9 mouse cellular contexts compared by ENCODE assay signal in the genomic region with DNA sequence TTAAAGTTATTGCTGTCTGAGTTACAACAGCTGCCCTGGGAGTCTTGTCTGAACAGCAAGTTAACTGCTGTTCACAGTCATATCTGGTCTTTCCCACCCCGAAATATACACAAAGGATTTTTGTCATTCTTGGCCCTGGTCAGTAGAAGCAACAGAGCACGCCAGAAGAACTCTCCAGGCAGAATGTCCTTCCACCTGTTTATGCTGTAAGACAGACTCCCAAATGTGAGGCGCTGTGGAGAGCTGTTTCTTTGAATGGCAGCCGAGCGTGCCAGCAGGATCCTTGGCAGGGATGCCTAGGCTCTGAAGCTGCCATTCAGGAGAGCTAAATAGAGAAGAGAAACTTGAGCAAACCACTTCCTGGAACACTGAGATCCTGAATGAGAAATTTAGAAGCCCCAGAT. TPM values are rescaled to one million over a fixed set of nuclear protein-coding genes. Genes with fewer than 3 reads are reported as not detected.
DNase-seq lines count a peak whose midpoint lies in the region; ATAC-seq and TF ChIP-seq lines count a peak whose summit lies in the region.
"Had no signal": no experiment of that assay in that cellular context is flagged by ENCODE, and none has a peak within 500 bp of the region (broad histone marks: within the 10 kb centered on the region; RNA-seq: fewer than 3 reads in every experiment).

No protein-coding gene starts in this region.

- H3K27ac ChIP-seq in midbrain, embryonic 11.5 days (ENCODE audit: low read depth, low read length) = no peak overlapping the region
- no peak overlapping the region for H3K27ac ChIP-seq in midbrain, embryonic 13.5 days
- peak overlapping the region; percentile 67 for H3K27ac ChIP-seq in embryonic facial prominence, embryonic 14.5 days (replicated peaks; ENCODE audit: low read depth, low read length)
- H3K27ac ChIP-seq in heart, embryonic 11.5 days (ENCODE audit: low read depth, low read length) = peak overlapping the region; percentile 57; the same call in 1 of the 2 replicates
- peak overlapping the region; percentile 59 for H3K27ac ChIP-seq in lung, embryonic 15.5 days
- peak overlapping the region; percentile 43; the same call in 1 of the 2 replicates for H3K27ac ChIP-seq in small intestine, adult 2 months (ENCODE audit: insufficient read depth, low read depth, low read length)

- H3K36me3 ChIP-seq in midbrain, embryonic 11.5 days (ENCODE audit: control insufficient read depth, insufficient read depth, low read length) = no peaks in the 10 kb centered on the region
- H3K36me3 ChIP-seq in midbrain, embryonic 13.5 days = no peaks in the 10 kb centered on the region
- H3K36me3 ChIP-seq in embryonic facial prominence, embryonic 14.5 days (ENCODE audit: control insufficient read depth, insufficient read depth, low read length) = no peaks in the 10 kb centered on the region
- H3K36me3 ChIP-seq in heart, embryonic 11.5 days (ENCODE audit: control insufficient read depth, insufficient read depth, low read length) = no peaks in the 10 kb centered on the region
- no peaks in the 10 kb centered on the region for H3K36me3 ChIP-seq in lung, embryonic 15.5 days
- no peaks in the 10 kb centered on the region for H3K36me3 ChIP-seq in small intestine, adult 2 months (ENCODE audit: control insufficient read depth, insufficient read depth, low read length)
- H3K36me3 ChIP-seq: G1E had no signal

- peak; percentile 83 for DNase-seq in midbrain, embryonic 11.5 days (ENCODE audit: low spot score, missing footprints)
- peak; percentile 89 for DNase-seq in embryonic facial prominence, embryonic 14.5 days (ENCODE audit: low spot score)
- peak; percentile 39 to 51 for DNase-seq in kidney, postnatal 36 days

- no peaks in the 10 kb centered on the region for H3K4me1 ChIP-seq in midbrain, embryonic 11.5 days (ENCODE audit: control insufficient read depth, insufficient read depth, low read length)
- H3K4me1 ChIP-seq in midbrain, embryonic 13.5 days (replicated peaks) = no peaks in the 10 kb centered on the region
- H3K4me1 ChIP-seq in embryonic facial prominence, embryonic 14.5 days (ENCODE audit: control insufficient read depth, insufficient read depth, low read length) = peaks cover 5% of the 10 kb centered on the region; the same call in 1 of the 2 replicates
- H3K4me1 ChIP-seq in heart, embryonic 11.5 days (ENCODE audit: control insufficient read depth, insufficient read depth, low read length) = peaks cover 24% of the 10 kb centered on the region
- H3K4me1 ChIP-seq in lung, embryonic 15.5 days = peaks cover 34% of the 10 kb centered on the region
- peaks cover 4% of the 10 kb centered on the region; the same call in 1 of the 2 replicates for H3K4me1 ChIP-seq in small intestine, adult 2 months (ENCODE audit: control insufficient read depth, insufficient read depth, insufficient read length, low read length)

- no peak overlapping the region for H3K4me3 ChIP-seq in midbrain, embryonic 11.5 days (ENCODE audit: low read depth, low read length)
- no peak overlapping the region for H3K4me3 ChIP-seq in midbrain, embryonic 13.5 days (replicated peaks)
- H3K4me3 ChIP-seq in embryonic facial prominence, embryonic 14.5 days (ENCODE audit: low read depth, low read length) = no peak overlapping the region
- H3K4me3 ChIP-seq in heart, embryonic 11.5 days (ENCODE audit: low read depth, low read length) = no peak overlapping the region
- no peak overlapping the region for H3K4me3 ChIP-seq in lung, embryonic 15.5 days
- H3K4me3 ChIP-seq in small intestine, adult 2 months (ENCODE audit: low read depth, low read length) = no peak overlapping the region

- H3K4me2 ChIP-seq in midbrain, embryonic 11.5 days = no peak overlapping the region
- no peak overlapping the region for H3K4me2 ChIP-seq in midbrain, embryonic 13.5 days (replicated peaks)
- peak overlapping the region; percentile 24 for H3K4me2 ChIP-seq in embryonic facial prominence, embryonic 14.5 days (ENCODE audit: low read depth, low read length)
- no peak overlapping the region for H3K4me2 ChIP-seq in heart, embryonic 11.5 days
- H3K4me2 ChIP-seq in lung, embryonic 15.5 days = peak overlapping the region; percentile 14; the same call in 1 of the 2 replicates

- TF ChIP-seq POLR2A in small intestine, adult 2 months (IDR thresholded peaks at IDR 0.05; ENCODE audit: low read depth, low read length) = no peak

- no peak for ATAC-seq in midbrain, embryonic 11.5 days (ENCODE audit: low FRiP score)
- ATAC-seq in midbrain, embryonic 13.5 days = no peak
- peak; percentile 81 for ATAC-seq in embryonic facial prominence, embryonic 14.5 days (ENCODE audit: low read depth)
- ATAC-seq in heart, embryonic 11.5 days (replicated peaks; ENCODE audit: insufficient number of reproducible peaks, low FRiP score, low TSS enrichment) = no peak
- ATAC-seq in lung, embryonic 15.5 days (ENCODE audit: borderline replicate concordance, extremely low read depth, low FRiP score, low TSS enrichment) = peak; percentile 88; the same call in 1 of the 2 replicates
- no peak for ATAC-seq in activated CD4-positive, CD25-positive, alpha-beta regulatory T cell, adult 4 months

- H3K9ac ChIP-seq in midbrain, embryonic 11.5 days (ENCODE audit: low read length) = no peak overlapping the region
- H3K9ac ChIP-seq in midbrain, embryonic 13.5 days (replicated peaks) = no peak overlapping the region
- H3K9ac ChIP-seq in embryonic facial prominence, embryonic 14.5 days (ENCODE audit: low read depth, low read length) = no peak overlapping the region
- no peak overlapping the region for H3K9ac ChIP-seq in heart, embryonic 11.5 days (ENCODE audit: low read depth, low read length)
- no peak overlapping the region for H3K9ac ChIP-seq in lung, embryonic 15.5 days

- H3K9me3 ChIP-seq in midbrain, embryonic 11.5 days (ENCODE audit: control insufficient read depth, low read length) = no peaks in the 10 kb centered on the region
- H3K9me3 ChIP-seq in midbrain, embryonic 13.5 days = no peaks in the 10 kb centered on the region
- H3K9me3 ChIP-seq in embryonic facial prominence, embryonic 14.5 days (ENCODE audit: control insufficient read depth, low read length) = no peaks in the 10 kb centered on the region
- no peaks in the 10 kb centered on the region for H3K9me3 ChIP-seq in heart, embryonic 11.5 days (replicated peaks; ENCODE audit: control insufficient read depth, low read length)
- no peaks in the 10 kb centered on the region for H3K9me3 ChIP-seq in lung, embryonic 15.5 days
- H3K9me3 ChIP-seq: G1E had no signal

- TF ChIP-seq CTCF in small intestine, adult 2 months (IDR thresholded peaks at IDR 0.05; ENCODE audit: extremely low read depth, insufficient read length, insufficient replicate concordance, low read depth, low read length) = no peak

- 59% methylated on average over 5 of the region's 5 CpGs for WGBS in midbrain, embryonic 11.5 days
- WGBS in midbrain, embryonic 13.5 days = 46% methylated on average over 5 of the region's 5 CpGs
- 21% methylated on average over 5 of the region's 5 CpGs for WGBS in embryonic facial prominence, embryonic 14.5 days
- WGBS in heart, embryonic 11.5 days (ENCODE audit: insufficient replicate concordance) = 41% methylated on average over 5 of the region's 5 CpGs
- 16% methylated on average over 5 of the region's 5 CpGs for WGBS in lung, embryonic 15.5 days
- WGBS in small intestine, adult 2 months = 59% methylated on average over 5 of the region's 5 CpGs

- H3K27me3 ChIP-seq in midbrain, embryonic 11.5 days (ENCODE audit: control insufficient read depth, insufficient read depth, low read length) = no peaks in the 10 kb centered on the region
- no peaks in the 10 kb centered on the region for H3K27me3 ChIP-seq in midbrain, embryonic 13.5 days
- H3K27me3 ChIP-seq in embryonic facial prominence, embryonic 14.5 days (replicated peaks; ENCODE audit: control insufficient read depth, insufficient read depth, low read length) = no peaks in the 10 kb centered on the region
- no peaks in the 10 kb centered on the region for H3K27me3 ChIP-seq in heart, embryonic 11.5 days (ENCODE audit: control insufficient read depth, insufficient read depth, low read length)
- H3K27me3 ChIP-seq in lung, embryonic 15.5 days = no peaks in the 10 kb centered on the region
- H3K27me3 ChIP-seq in small intestine, adult 2 months (ENCODE audit: control insufficient read depth, insufficient read depth, low read length) = no peaks in the 10 kb centered on the region

RNA-seq across cellular contexts. Expression of gene Herpud2, which starts 23.4 kb away (rescaled TPM):
- polyA plus RNA-seq in midbrain, embryonic 11.5 days (2014; fragmentation: Nextera tagmentation; extraction: Ambion mirVana) = 31.8 and 33.9 TPM in 2 replicates
- polyA plus RNA-seq in midbrain, embryonic 13.5 days (2015; fragmentation: Nextera tagmentation; extraction: Ambion mirVana) = 31.1 and 37.4 TPM in 2 replicates
- 32.1 and 33.9 TPM in 2 replicates for polyA plus RNA-seq in embryonic facial prominence, embryonic 14.5 days (2014; fragmentation: Nextera tagmentation; extraction: Ambion mirVana)
- polyA plus RNA-seq in heart, embryonic 11.5 days (2014; fragmentation: Nextera tagmentation; extraction: Ambion mirVana) = 22.4 and 24.2 TPM in 2 replicates
- polyA plus RNA-seq in lung, embryonic 15.5 days (2015; fragmentation: Nextera tagmentation; extraction: Ambion mirVana) = 31.4 and 32.0 TPM in 2 replicates
- polyA plus RNA-seq in small intestine, adult 2 months (2012; rRNA removed) = 28.8 and 50.4 TPM in 2 replicates
- 10 to 100 TPM; 10.6 to 16.8 TPM for polyA plus RNA-seq in activated CD4-positive, CD25-positive, alpha-beta regulatory T cell, adult 4 months (2017; shearing (Covaris generic))

Comparison
In these comparisons a context has a peak if more than half of its experiments do, and no peak if none do; other contexts are left out.
1. ATAC-seq: peak in embryonic facial prominence, embryonic 14.5 days (single experiment) and lung, embryonic 15.5 days (single experiment); none in midbrain, embryonic 11.5 days (single experiment), midbrain, embryonic 13.5 days (single experiment), heart, embryonic 11.5 days (single experiment) and activated CD4-positive, CD25-positive, alpha-beta regulatory T cell, adult 4 months (single experiment).
2. H3K27ac ChIP-seq: peak in embryonic facial prominence, embryonic 14.5 days (single experiment), heart, embryonic 11.5 days (single experiment), lung, embryonic 15.5 days (single experiment) and small intestine, adult 2 months (single experiment); none in midbrain, embryonic 11.5 days (single experiment) and midbrain, embryonic 13.5 days (single experiment).
3. H3K4me2 ChIP-seq: peak in embryonic facial prominence, embryonic 14.5 days (single experiment) and lung, embryonic 15.5 days (single experiment); none in midbrain, embryonic 11.5 days (single experiment), midbrain, embryonic 13.5 days (single experiment) and heart, embryonic 11.5 days (single experiment).
4. Peak in every context shown above with its lines, with median percentiles within 50 percentile points of each other: DNase-seq.